Mouse (Mus musculus) liver, embryonic 16.5 days (tissue): ENCODE measurements around the gene Naxd. TPM values are rescaled to one million over a fixed set of nuclear protein-coding genes. Genes with fewer than 3 reads are reported as not detected.

Experiments
- polyA plus RNA-seq: library from polyadenylated mRNA; unstranded; fragments of >200 nt; fragmentation: Nextera tagmentation; extraction: Ambion mirVana; gene quantifications from 2 replicates; pipeline ENCODE4 v1.2.1, GENCODE M21; 2015

Naxd gene
- polyA plus RNA-seq, 1 experiment from 2014 or later: 37.0 TPM

Other genes with a start within 250 kb of the Naxd start
- 7.2 and 9.2 TPM in 2 replicates for gene Col4a2, start 184.7 kb upstream of the Naxd start, polyA plus RNA-seq
- 21.1 and 25.7 TPM in 2 replicates for gene Col4a1, start 184.7 kb upstream of the Naxd start, polyA plus RNA-seq
- 6.3 and 7.4 TPM in 2 replicates for gene Rab20, start 18.8 kb upstream of the Naxd start, polyA plus RNA-seq
- 10.1 and 11.8 TPM in 2 replicates for gene Cars2, start 53.3 kb downstream of the Naxd start, polyA plus RNA-seq
- gene Ing1, start 58.1 kb downstream of the Naxd start, polyA plus RNA-seq: 11.1 and 11.7 TPM in 2 replicates
- 19.9 and 21.1 TPM in 2 replicates for gene Ankrd10, start 138.3 kb downstream of the Naxd start, polyA plus RNA-seq
- gene 1700016D06Rik, start 203.6 kb downstream of the Naxd start, polyA plus RNA-seq: not detected in 2 replicates
- gene Arhgef7, start 230.2 kb downstream of the Naxd start, polyA plus RNA-seq: 9.1 and 10.1 TPM in 2 replicates